Mouse (Mus musculus) E14TG2a.4 (cell line): ENCODE measurements around the gene Oaz1.

ENCODE experiments used
- H3K27me3 ChIP-seq: 2 replicates; pipeline ENCODE4 v1.6.1; 2014; ENCODE audit warnings: low read length, control low read depth; ENCODE audit not compliant: insufficient read depth
- H3K36me3 ChIP-seq: 2 replicates; pipeline ENCODE4 v1.6.1; 2014; ENCODE audit warnings: low read length, control low read depth; ENCODE audit not compliant: insufficient read depth
- H3K4me1 ChIP-seq: replicated peaks from 2 replicates; pipeline ENCODE4 v1.6.1; 2014; ENCODE audit warnings: low read depth, low read length, control low read depth
- H3K4me3 ChIP-seq: replicated peaks from 2 replicates; pipeline ENCODE4 v1.5.1; 2014; ENCODE audit warnings: mild to moderate bottlenecking, low read length
- H3K9me3 ChIP-seq: 2 replicates; pipeline ENCODE4 v1.6.1; 2014; ENCODE audit warnings: low read length, control low read depth
- CTCF ChIP-seq: conservative IDR thresholded peaks from 2 replicates; pipeline ENCODE4 v1.5.1; 2014; ENCODE audit warnings: low read length
- NANOG ChIP-seq: IDR thresholded peaks from 2 replicates; pipeline ENCODE4 v1.6.1; 2014; ENCODE audit warnings: borderline replicate concordance, low read length, mixed read lengths
- POU5F1 ChIP-seq: IDR thresholded peaks from 2 replicates; pipeline ENCODE4 v1.6.1; 2014; ENCODE audit warnings: low read length, borderline replicate concordance

Gene Oaz1

DNA sequence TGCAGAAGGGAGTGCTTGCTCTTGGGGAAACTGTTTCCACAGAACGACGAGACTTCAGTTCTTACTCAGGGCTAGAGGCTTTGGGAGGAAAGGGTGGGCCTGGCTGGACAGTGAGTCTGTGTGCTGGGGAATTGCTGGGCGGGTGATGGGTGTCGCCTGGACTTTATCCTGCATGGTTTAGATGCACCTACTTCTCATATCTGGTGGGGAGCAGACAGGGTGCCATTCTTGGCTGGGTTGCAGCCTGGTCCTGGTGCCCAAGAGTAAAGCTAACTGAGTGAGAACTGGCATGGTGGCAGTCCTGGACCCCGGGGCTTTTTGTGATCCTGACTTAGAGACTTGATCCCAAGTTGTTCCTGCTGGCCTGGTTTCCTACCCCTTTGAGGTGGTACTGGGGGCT, 30.5 kb downstream of the Oaz1 start:
- Histone ChIP-seq H3K36me3 (peaks cover 36% of the 10 kb centered on the region), H3K27me3 (no peaks in the 10 kb centered on the region), H3K4me1 (peaks cover 54% of the 10 kb centered on the region), H3K4me3 (no peak overlapping the region), H3K9me3 (no peaks in the 10 kb centered on the region)
- no peak for TF ChIP-seq CTCF
- no peak for TF ChIP-seq NANOG
- no peak for TF ChIP-seq POU5F1

DNA sequence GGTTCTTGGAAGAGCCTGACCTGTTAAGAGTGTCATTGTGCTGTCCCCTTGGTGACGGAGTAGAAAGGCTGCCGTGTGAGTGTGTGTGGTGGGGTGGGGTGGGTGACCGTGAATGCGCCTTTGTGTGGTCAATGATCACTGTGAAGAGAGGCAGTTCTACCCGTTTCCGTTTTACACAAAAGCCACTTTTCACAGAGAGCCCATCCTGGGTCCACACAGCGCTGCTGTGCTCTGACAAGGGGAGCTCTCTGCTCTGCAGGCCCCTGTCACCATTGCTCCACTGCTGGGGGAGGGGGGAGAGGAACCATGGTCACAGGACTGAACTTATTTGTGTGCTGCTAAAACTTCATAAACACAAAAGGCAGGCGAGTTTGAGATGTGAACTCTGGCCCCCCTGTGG, 30.9 kb downstream of the Oaz1 start:
- peaks cover 49% of the 10 kb centered on the region for H3K4me1 ChIP-seq
- no peak overlapping the region for H3K4me3 ChIP-seq
- peaks cover 36% of the 10 kb centered on the region for H3K36me3 ChIP-seq
- H3K27me3 ChIP-seq, result no peaks in the 10 kb centered on the region
- TF ChIP-seq NANOG (no peak), CTCF (no peak), POU5F1 (no peak)
- no peaks in the 10 kb centered on the region for H3K9me3 ChIP-seq

DNA sequence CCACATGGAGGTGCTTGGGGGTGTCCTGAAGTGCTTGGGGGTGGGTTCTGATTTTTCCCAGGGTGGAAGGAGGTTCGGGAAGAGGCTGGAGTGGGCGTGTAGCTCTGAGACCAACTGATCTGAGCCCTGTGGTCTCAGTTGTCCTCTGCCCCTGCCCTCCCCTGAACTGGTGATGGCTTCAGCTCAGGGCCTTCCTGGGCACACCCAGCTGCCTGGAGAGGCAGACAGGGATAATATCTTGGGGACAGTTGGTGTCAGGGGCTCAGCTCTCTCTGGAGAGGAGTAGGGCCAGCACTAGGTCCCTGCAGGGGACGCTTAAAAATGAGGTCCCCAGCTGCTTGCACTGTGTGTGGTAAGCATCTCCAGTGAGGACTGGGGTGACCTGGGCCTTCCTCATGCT, 31.4 kb downstream of the Oaz1 start:
- Histone ChIP-seq H3K27me3 (no peaks in the 10 kb centered on the region), H3K36me3 (peaks cover 36% of the 10 kb centered on the region), H3K4me1 (peaks cover 51% of the 10 kb centered on the region), H3K4me3 (no peak overlapping the region), H3K9me3 (no peaks in the 10 kb centered on the region)
- TF ChIP-seq POU5F1, result no peak
- TF ChIP-seq NANOG, result no peak
- TF ChIP-seq CTCF, result no peak

DNA sequence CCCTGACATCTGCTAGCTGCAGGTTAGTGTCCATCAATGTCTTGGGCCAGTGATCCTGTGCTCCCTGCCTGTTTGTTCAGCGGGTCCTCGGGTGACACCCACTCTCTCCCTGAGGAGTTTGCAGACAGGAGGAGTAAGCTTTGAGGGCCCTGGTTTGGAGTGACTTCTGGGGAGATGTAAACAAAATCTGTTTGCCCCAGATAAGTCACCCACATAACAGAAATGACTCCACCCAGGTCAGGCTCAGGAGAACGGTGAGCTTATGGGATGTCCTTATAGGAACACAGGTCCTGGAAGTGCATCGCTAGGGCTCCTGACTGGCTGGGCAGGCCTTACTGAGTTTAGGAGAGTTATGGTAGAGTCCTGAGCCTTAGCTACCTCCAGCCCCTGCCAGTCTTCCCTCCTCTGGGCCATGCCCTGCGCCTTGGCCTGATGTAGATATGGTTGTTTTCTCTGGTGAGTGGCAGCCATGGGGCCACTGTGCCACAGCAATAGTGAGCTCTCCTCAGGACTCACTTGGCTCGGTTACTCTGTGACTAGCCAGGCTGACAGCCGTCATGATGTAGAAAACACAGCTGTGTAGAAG, 32.0 kb downstream of the Oaz1 start:
- TF ChIP-seq CTCF, result no peak
- TF ChIP-seq NANOG, result no peak
- no peak for TF ChIP-seq POU5F1
- H3K4me3 ChIP-seq, result no peak overlapping the region

DNA sequence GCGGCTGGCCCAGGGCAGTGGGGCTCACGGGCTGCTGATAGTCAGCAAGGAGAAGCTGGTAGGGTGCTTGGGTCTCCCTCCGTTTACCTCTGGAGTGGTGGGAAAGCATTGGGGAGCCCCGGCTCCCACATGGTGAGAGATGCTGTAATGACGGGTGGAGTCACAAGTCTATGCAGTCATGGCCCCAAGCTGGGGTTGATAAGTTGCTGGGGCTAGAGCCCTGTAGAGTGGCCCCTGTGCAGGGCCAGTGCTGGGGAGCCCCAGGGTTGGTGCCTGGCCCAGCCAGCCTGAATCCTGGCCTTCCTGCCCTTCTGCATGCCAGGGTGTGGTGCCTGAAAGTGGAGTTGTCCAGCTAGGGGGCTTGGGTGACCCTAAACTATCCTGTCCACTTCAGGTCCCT, 35.8 kb downstream of the Oaz1 start:
- Histone ChIP-seq H3K27me3 (no peaks in the 10 kb centered on the region), H3K4me1 (peaks cover 38% of the 10 kb centered on the region), H3K4me3 (no peak overlapping the region), H3K9me3 (no peaks in the 10 kb centered on the region), H3K36me3 (peaks cover 60% of the 10 kb centered on the region)
- TF ChIP-seq NANOG (no peak), CTCF (no peak), POU5F1 (no peak)

More for the DNA sequence above, 32.0 kb downstream of the Oaz1 start:
- Histone ChIP-seq H3K27me3 (no peaks in the 10 kb centered on the region), H3K4me1 (peaks cover 49% of the 10 kb centered on the region), H3K36me3 (peaks cover 34% of the 10 kb centered on the region), H3K9me3 (no peaks in the 10 kb centered on the region)

DNA sequence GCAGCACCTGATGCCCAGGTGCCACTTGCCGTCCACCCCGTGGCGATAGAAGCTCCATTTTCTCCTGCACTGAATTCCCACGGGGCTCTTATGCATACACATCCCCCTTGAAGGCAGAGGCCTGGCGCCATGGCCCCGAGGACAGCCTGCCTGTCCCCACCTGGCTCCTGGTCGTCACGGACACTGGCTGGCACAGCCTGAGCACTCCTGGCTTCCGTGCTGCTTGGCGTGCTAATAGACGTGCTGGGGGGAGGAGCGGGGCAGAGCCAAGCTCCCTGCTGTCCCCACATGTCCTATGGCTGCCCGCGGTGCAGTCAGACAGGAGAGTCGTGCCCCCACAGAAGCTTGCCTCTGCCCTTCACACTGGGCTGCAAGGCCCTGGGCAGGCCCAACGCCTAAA, 38.0 kb downstream of the Oaz1 start:
- Histone ChIP-seq H3K36me3 (peaks cover 67% of the 10 kb centered on the region), H3K4me1 (peaks cover 35% of the 10 kb centered on the region), H3K27me3 (no peaks in the 10 kb centered on the region), H3K9me3 (no peaks in the 10 kb centered on the region), H3K4me3 (peak overlapping the region; percentile 46)
- TF ChIP-seq NANOG (no peak), POU5F1 (no peak), CTCF (no peak)

DNA sequence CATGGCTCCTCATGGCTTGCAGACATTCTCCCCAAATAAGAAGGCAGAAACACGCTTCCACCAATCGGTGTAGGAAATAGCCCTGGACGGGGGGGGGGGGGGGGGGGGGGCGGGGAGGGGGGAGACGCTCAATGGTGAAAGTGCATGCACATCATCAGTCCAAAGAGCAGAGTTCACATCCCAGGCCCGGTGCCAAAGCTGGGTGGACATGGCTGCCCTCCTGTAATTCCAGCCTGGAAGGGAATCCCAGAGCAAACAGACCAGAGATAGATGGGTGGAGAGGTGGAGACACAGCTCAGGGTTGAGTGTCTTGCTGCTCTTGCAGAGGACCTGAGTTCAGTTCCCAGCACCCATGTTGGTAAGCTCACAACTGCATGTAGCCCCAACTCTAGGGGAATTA, 44.5 kb downstream of the Oaz1 start:
- Histone ChIP-seq H3K4me1 (peaks cover 16% of the 10 kb centered on the region), H3K4me3 (no peak overlapping the region), H3K27me3 (peaks cover 21% of the 10 kb centered on the region), H3K36me3 (peaks cover 24% of the 10 kb centered on the region), H3K9me3 (no peaks in the 10 kb centered on the region)
- TF ChIP-seq NANOG (no peak), POU5F1 (no peak), CTCF (no peak)

DNA sequence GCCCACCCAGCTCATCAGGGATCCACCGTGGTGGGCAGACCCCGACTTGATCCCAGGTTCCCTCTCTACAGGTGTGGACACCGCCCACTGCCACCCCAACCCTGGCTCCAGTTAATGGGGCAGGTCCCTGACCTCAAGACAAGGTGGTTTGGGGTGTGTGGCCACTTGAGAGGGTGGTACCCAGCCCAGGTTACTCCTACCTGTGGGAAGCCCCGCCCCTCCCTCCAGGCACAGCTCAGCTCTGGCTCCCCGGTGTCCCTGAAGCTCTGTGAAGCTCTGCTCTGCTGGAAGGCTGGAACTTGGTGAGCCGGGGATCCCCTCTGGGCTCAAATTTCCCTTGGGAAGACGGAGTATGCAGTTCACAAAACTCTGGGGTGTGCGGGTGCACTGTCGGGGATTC, 45.1 kb downstream of the Oaz1 start, which contains the start of gene Tmprss9:
Gene Tmprss9 (plus strand): TSS at position 268 of the 400 bp plus-strand sequence.
- TF ChIP-seq NANOG (no peak), CTCF (no peak), POU5F1 (no peak)
- Histone ChIP-seq H3K36me3 (peaks cover 18% of the 10 kb centered on the region), H3K27me3 (peaks cover 21% of the 10 kb centered on the region), H3K4me1 (peaks cover 21% of the 10 kb centered on the region), H3K4me3 (no peak within 1 kb of the TSS), H3K9me3 (no peaks in the 10 kb centered on the region)

DNA sequence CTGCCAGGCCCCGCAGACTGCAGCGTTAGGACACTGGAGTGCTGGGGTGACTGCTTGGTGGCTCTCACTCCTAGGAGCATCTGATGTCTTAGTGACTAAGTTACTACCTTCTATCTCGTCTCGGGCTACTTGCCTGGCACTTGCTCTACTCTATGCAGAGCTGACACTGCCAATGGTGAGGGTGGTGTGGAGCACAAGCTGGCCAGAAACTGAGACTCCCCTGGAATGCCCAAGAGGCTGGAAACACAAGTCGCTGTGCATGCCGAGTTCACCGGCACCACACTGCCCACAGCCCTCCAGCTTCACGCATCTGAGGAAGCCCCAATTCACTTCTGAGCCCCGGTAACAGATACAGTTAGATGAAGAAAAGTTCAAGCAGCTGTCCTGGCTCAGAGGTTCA, 47.6 kb downstream of the Oaz1 start:
- no peak for TF ChIP-seq NANOG
- no peak for TF ChIP-seq CTCF
- no peak for TF ChIP-seq POU5F1
- peaks cover 24% of the 10 kb centered on the region for H3K27me3 ChIP-seq
- H3K4me3 ChIP-seq, result no peak overlapping the region
- no peaks in the 10 kb centered on the region for H3K36me3 ChIP-seq
- peaks cover 20% of the 10 kb centered on the region for H3K4me1 ChIP-seq
- no peaks in the 10 kb centered on the region for H3K9me3 ChIP-seq
